Mouse (Mus musculus): ENCODE measurements around the gene Gm17490. TPM values are rescaled to one million over a fixed set of nuclear protein-coding genes. Genes with fewer than 3 reads are reported as not detected.

Gene Gm17490
- polyA plus RNA-seq, 1 experiment from 2014 or later, result not detected

- H3K4me3 ChIP-seq (ENCODE audit: low read length), result no peak overlapping the region
- H3K4me1 ChIP-seq (ENCODE audit: insufficient read depth, low read length), result no peaks in the 10 kb centered on the region
- no peaks in the 10 kb centered on the region for H3K36me3 ChIP-seq (ENCODE audit: insufficient read depth, low read length)
- ATAC-seq (ENCODE audit: low FRiP score, low TSS enrichment), result no peak
- no peak overlapping the region for H3K9ac ChIP-seq (replicated peaks; ENCODE audit: low read length)
- H3K27me3 ChIP-seq (ENCODE audit: insufficient read depth, low read length), result no peaks in the 10 kb centered on the region
- H3K4me2 ChIP-seq (replicated peaks; ENCODE audit: low read depth, low read length), result no peak overlapping the region
- no peak overlapping the region for H3K27ac ChIP-seq (ENCODE audit: low read length)
- 58% methylated on average over 9 of the region's 9 CpGs for WGBS
- no peaks in the 10 kb centered on the region for H3K9me3 ChIP-seq (ENCODE audit: low read length)
Observed at GRCm38 (mm10) chr2:11654990-11655931, 29.2 kb upstream of the Gm17490 start.

- no peak for ATAC-seq (ENCODE audit: low FRiP score, low TSS enrichment)
- no peaks in the 10 kb centered on the region for H3K36me3 ChIP-seq (ENCODE audit: insufficient read depth, low read length)
- no peak overlapping the region for H3K27ac ChIP-seq (ENCODE audit: low read length)
- no peak overlapping the region for H3K9ac ChIP-seq (replicated peaks; ENCODE audit: low read length)
- H3K4me2 ChIP-seq (replicated peaks; ENCODE audit: low read depth, low read length), result no peak overlapping the region
- WGBS, result 79% methylated on average over 5 of the region's 5 CpGs
- no peaks in the 10 kb centered on the region for H3K9me3 ChIP-seq (ENCODE audit: low read length)
- H3K4me3 ChIP-seq (ENCODE audit: low read length), result no peak overlapping the region
- no peaks in the 10 kb centered on the region for H3K27me3 ChIP-seq (ENCODE audit: insufficient read depth, low read length)
- H3K4me1 ChIP-seq (ENCODE audit: insufficient read depth, low read length), result no peaks in the 10 kb centered on the region
Observed at GRCm38 (mm10) chr2:11653780-11654179, 27.7 kb upstream of the Gm17490 start.

GRCm38 (mm10) chr2:11653330-11653729, 27.3 kb upstream of the Gm17490 start:
- no peaks in the 10 kb centered on the region for H3K4me1 ChIP-seq (ENCODE audit: insufficient read depth, low read length)
- no peak overlapping the region for H3K9ac ChIP-seq (replicated peaks; ENCODE audit: low read length)
- no peak overlapping the region for H3K4me3 ChIP-seq (ENCODE audit: low read length)
- ATAC-seq (ENCODE audit: low FRiP score, low TSS enrichment), result no peak
- no peaks in the 10 kb centered on the region for H3K36me3 ChIP-seq (ENCODE audit: insufficient read depth, low read length)
- H3K27ac ChIP-seq (ENCODE audit: low read length), result no peak overlapping the region
- H3K27me3 ChIP-seq (ENCODE audit: insufficient read depth, low read length), result no peaks in the 10 kb centered on the region
- WGBS, result 44% methylated on average over 6 of the region's 6 CpGs
- no peaks in the 10 kb centered on the region for H3K9me3 ChIP-seq (ENCODE audit: low read length)
- no peak overlapping the region for H3K4me2 ChIP-seq (replicated peaks; ENCODE audit: low read depth, low read length)

- H3K4me1 ChIP-seq (ENCODE audit: insufficient read depth, low read length), result no peaks in the 10 kb centered on the region
- no peaks in the 10 kb centered on the region for H3K9me3 ChIP-seq (ENCODE audit: low read length)
- no peaks in the 10 kb centered on the region for H3K27me3 ChIP-seq (ENCODE audit: insufficient read depth, low read length)
- no peak overlapping the region for H3K4me3 ChIP-seq (ENCODE audit: low read length)
- no peaks in the 10 kb centered on the region for H3K36me3 ChIP-seq (ENCODE audit: insufficient read depth, low read length)
- ATAC-seq (ENCODE audit: low FRiP score, low TSS enrichment), result no peak
- H3K9ac ChIP-seq (replicated peaks; ENCODE audit: low read length), result no peak overlapping the region
- 73% methylated on average over 2 of the region's 2 CpGs for WGBS
- H3K27ac ChIP-seq (ENCODE audit: low read length), result no peak overlapping the region
- H3K4me2 ChIP-seq (replicated peaks; ENCODE audit: low read depth, low read length), result no peak overlapping the region
Observed at GRCm38 (mm10) chr2:11652780-11653179, 26.7 kb upstream of the Gm17490 start.

- whole genome bisulfite sequencing, result 80% methylated on average over 3 of the region's 3 CpGs
- Histone ChIP-seq H3K27ac (ENCODE audit: low read length) (no peak overlapping the region), H3K36me3 (ENCODE audit: insufficient read depth, low read length) (no peaks in the 10 kb centered on the region), H3K4me1 (ENCODE audit: insufficient read depth, low read length) (no peaks in the 10 kb centered on the region), H3K27me3 (ENCODE audit: insufficient read depth, low read length) (no peaks in the 10 kb centered on the region), H3K9ac (replicated peaks; ENCODE audit: low read length) (no peak overlapping the region), H3K4me3 (ENCODE audit: low read length) (no peak overlapping the region), H3K9me3 (ENCODE audit: low read length) (no peaks in the 10 kb centered on the region), H3K4me2 (replicated peaks; ENCODE audit: low read depth, low read length) (no peak overlapping the region)
- no peak for ATAC-seq (ENCODE audit: low FRiP score, low TSS enrichment)
Observed at GRCm38 (mm10) chr2:11652196-11652595, 26.1 kb upstream of the Gm17490 start.

GRCm38 (mm10) chr2:11651476-11651875, 25.4 kb upstream of the Gm17490 start:
- H3K4me2 ChIP-seq (replicated peaks; ENCODE audit: low read depth, low read length), result no peak overlapping the region
- H3K9me3 ChIP-seq (ENCODE audit: low read length), result no peaks in the 10 kb centered on the region
- H3K36me3 ChIP-seq (ENCODE audit: insufficient read depth, low read length), result no peaks in the 10 kb centered on the region
- no peaks in the 10 kb centered on the region for H3K4me1 ChIP-seq (ENCODE audit: insufficient read depth, low read length)
- no peak overlapping the region for H3K9ac ChIP-seq (replicated peaks; ENCODE audit: low read length)
- no peak overlapping the region for H3K27ac ChIP-seq (ENCODE audit: low read length)
- ATAC-seq (ENCODE audit: low FRiP score, low TSS enrichment), result no peak
- WGBS, result 47% methylated on average over 3 of the region's 3 CpGs
- H3K4me3 ChIP-seq (ENCODE audit: low read length), result no peak overlapping the region
- H3K27me3 ChIP-seq (ENCODE audit: insufficient read depth, low read length), result no peaks in the 10 kb centered on the region

- Histone ChIP-seq H3K27me3 (ENCODE audit: insufficient read depth, low read length) (no peaks in the 10 kb centered on the region), H3K4me3 (ENCODE audit: low read length) (no peak overlapping the region)
- WGBS, result 80% methylated on average over 2 of the region's 2 CpGs
Observed at GRCm38 (mm10) chr2:11645297-11645696, 19.2 kb upstream of the Gm17490 start.

GRCm38 (mm10) chr2:11644057-11644456, 18.0 kb upstream of the Gm17490 start:
- WGBS, result 75% methylated on average over 1 of the region's 1 CpGs
- no peak overlapping the region for H3K9ac ChIP-seq (replicated peaks; ENCODE audit: low read length)
- H3K4me3 ChIP-seq (ENCODE audit: low read length), result no peak overlapping the region
- H3K4me1 ChIP-seq (ENCODE audit: insufficient read depth, low read length), result no peaks in the 10 kb centered on the region
- H3K4me2 ChIP-seq (replicated peaks; ENCODE audit: low read depth, low read length), result no peak overlapping the region
- H3K27me3 ChIP-seq (ENCODE audit: insufficient read depth, low read length), result no peaks in the 10 kb centered on the region
- no peak overlapping the region for H3K27ac ChIP-seq (ENCODE audit: low read length)
- H3K9me3 ChIP-seq (ENCODE audit: low read length), result no peaks in the 10 kb centered on the region
- no peaks in the 10 kb centered on the region for H3K36me3 ChIP-seq (ENCODE audit: insufficient read depth, low read length)
- ATAC-seq (ENCODE audit: low FRiP score, low TSS enrichment), result no peak

More at GRCm38 (mm10) chr2:11645297-11645696, 19.2 kb upstream of the Gm17490 start:
- H3K27ac ChIP-seq (ENCODE audit: low read length), result no peak overlapping the region
- H3K9me3 ChIP-seq (ENCODE audit: low read length), result no peaks in the 10 kb centered on the region
- no peak for ATAC-seq (ENCODE audit: low FRiP score, low TSS enrichment)
- no peak overlapping the region for H3K9ac ChIP-seq (replicated peaks; ENCODE audit: low read length)
- H3K4me2 ChIP-seq (replicated peaks; ENCODE audit: low read depth, low read length), result no peak overlapping the region
- H3K4me1 ChIP-seq (ENCODE audit: insufficient read depth, low read length), result no peaks in the 10 kb centered on the region
- no peaks in the 10 kb centered on the region for H3K36me3 ChIP-seq (ENCODE audit: insufficient read depth, low read length)

GRCm38 (mm10) chr2:11642451-11642941, 16.4 kb upstream of the Gm17490 start, which contains the start of gene Il2ra:
Il2ra (plus strand) TSS chr2:11642807.
- ATAC-seq (ENCODE audit: low FRiP score, low TSS enrichment), result no peak
- H3K9ac ChIP-seq (replicated peaks; ENCODE audit: low read length), result no peak within 1 kb of the TSS
- H3K9me3 ChIP-seq (ENCODE audit: low read length), result no peaks in the 10 kb centered on the region
- H3K4me2 ChIP-seq (replicated peaks; ENCODE audit: low read depth, low read length), result no peak within 1 kb of the TSS
- H3K4me1 ChIP-seq (ENCODE audit: insufficient read depth, low read length), result no peaks in the 10 kb centered on the region
- H3K27me3 ChIP-seq (ENCODE audit: insufficient read depth, low read length), result no peaks in the 10 kb centered on the region
- no peak within 1 kb of the TSS for H3K27ac ChIP-seq (ENCODE audit: low read length)
- WGBS, result 90% methylated on average over 3 of the region's 3 CpGs
- no peak within 1 kb of the TSS for H3K4me3 ChIP-seq (ENCODE audit: low read length)
- no peaks in the 10 kb centered on the region for H3K36me3 ChIP-seq (ENCODE audit: insufficient read depth, low read length)

- no peak overlapping the region for H3K4me2 ChIP-seq (replicated peaks; ENCODE audit: low read depth, low read length)
- ATAC-seq (ENCODE audit: low FRiP score, low TSS enrichment), result no peak
- H3K36me3 ChIP-seq (ENCODE audit: insufficient read depth, low read length), result no peaks in the 10 kb centered on the region
- no peaks in the 10 kb centered on the region for H3K27me3 ChIP-seq (ENCODE audit: insufficient read depth, low read length)
- H3K27ac ChIP-seq (ENCODE audit: low read length), result no peak overlapping the region
- no peaks in the 10 kb centered on the region for H3K9me3 ChIP-seq (ENCODE audit: low read length)
- 70% methylated on average over 1 of the region's 1 CpGs for WGBS
- H3K9ac ChIP-seq (replicated peaks; ENCODE audit: low read length), result no peak overlapping the region
- no peak overlapping the region for H3K4me3 ChIP-seq (ENCODE audit: low read length)
- H3K4me1 ChIP-seq (ENCODE audit: insufficient read depth, low read length), result no peaks in the 10 kb centered on the region
Observed at GRCm38 (mm10) chr2:11637115-11637514, 11.1 kb upstream of the Gm17490 start.

All from kidney, embryonic 16.5 days (tissue).